Mouse (Mus musculus) neutrophil, adult 5-6 weeks (primary cell): ENCODE data around the gene Igll1. TPM values are rescaled to one million over a fixed set of nuclear protein-coding genes. Genes with fewer than 3 reads are reported as not detected.
"Not testable (repeated sequence)": the region's sequence is repeated elsewhere in the genome, so short reads cannot be mapped to it uniquely, and the experiment has no call there.

Experiments
- ATAC-seq: fragments of 151-379, 151-347 bp; 2 replicates; pipeline ENCODE4 v1.8.0; 2017; ENCODE audit warnings: mild to moderate bottlenecking, moderate TSS enrichment; ENCODE audit not compliant: insufficient number of reproducible peaks, poor library complexity, low FRiP score, severe bottlenecking; ENCODE audit errors: extremely low read depth
- total RNA-seq: library from RNA; stranded (forward); fragments of 200-1000 nt; gene quantifications from 2 replicates; pipeline ENCODE4 v1.2.3, GENCODE M21; 2017

Igll1 gene
- total RNA-seq, 1 experiment from 2014 or later = 0.23 TPM

- no peak for ATAC-seq
These were observed 6.9 kb downstream of the Igll1 start for GRCm38 (mm10) chr16:16856731-16857476.

GRCm38 (mm10) chr16:16856054-16856453, 7.7 kb downstream of the Igll1 start:
- not testable (repeated sequence) for ATAC-seq

DNA sequence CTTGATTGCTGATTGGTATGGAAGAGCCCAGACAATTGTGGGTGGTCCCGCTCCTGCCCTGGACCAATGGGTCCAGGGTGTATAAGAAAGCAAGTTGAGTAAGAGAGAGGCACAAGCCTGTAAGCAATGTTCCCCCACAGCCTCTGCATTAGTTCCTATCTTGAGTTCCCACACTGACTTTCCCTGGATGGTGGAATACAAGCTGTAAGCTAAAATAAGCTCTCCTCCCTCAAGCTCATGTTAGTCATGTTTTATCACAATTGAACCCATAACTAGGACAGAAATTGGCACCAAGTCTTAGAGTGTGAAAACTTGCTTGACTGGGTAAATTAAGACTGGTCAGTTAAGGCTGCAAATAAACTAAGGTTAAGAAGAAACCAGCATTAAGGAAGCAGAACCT, 8.2 kb downstream of the Igll1 start:
- ATAC-seq = no peak

DNA sequence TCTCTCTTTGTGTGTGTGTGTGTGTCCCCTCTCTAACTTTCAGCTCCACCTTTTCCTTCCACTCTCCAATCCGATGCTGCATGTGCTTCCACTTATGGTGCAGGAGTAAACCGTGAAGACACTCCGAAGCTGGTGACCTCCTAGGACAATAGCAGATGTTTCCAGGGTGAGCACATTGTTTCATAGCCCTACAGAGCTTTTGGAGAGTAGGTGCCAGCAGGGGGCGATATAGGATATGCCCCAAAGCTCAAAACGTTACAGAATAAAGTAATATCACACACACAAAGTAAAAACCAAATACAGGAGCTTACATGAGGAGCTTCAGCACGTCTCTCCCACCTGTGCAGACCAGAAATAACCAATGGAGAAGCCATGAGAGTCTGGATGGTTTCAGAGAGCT, 8.9 kb downstream of the Igll1 start:
- peak; percentile 64; the same call in 1 of the 2 replicates for ATAC-seq

GRCm38 (mm10) chr16:16852411-16852810, 11.4 kb downstream of the Igll1 start:
- ATAC-seq = no peak

DNA sequence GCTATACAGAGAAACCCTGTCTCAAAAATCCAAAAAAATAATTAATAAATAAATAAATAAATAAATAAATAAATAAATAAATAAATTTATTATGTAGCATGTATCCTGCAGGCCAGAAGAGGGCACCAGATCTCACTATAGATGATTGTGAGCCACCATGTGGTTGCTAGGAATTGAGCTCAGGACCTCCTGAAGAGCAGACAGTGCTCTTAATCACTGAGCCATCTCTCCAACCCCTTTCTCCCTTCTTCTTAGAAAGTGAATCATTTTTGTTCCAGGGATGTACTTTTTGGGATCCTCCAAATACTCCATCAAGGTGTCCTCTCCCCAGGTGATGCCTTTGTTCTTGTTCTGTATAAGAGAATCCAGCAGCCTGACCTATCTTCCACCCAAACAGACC, 14.6 kb downstream of the Igll1 start:
- no peak for ATAC-seq

GRCm38 (mm10) chr16:16829671-16830070, 34.1 kb downstream of the Igll1 start:
- no peak for ATAC-seq

DNA sequence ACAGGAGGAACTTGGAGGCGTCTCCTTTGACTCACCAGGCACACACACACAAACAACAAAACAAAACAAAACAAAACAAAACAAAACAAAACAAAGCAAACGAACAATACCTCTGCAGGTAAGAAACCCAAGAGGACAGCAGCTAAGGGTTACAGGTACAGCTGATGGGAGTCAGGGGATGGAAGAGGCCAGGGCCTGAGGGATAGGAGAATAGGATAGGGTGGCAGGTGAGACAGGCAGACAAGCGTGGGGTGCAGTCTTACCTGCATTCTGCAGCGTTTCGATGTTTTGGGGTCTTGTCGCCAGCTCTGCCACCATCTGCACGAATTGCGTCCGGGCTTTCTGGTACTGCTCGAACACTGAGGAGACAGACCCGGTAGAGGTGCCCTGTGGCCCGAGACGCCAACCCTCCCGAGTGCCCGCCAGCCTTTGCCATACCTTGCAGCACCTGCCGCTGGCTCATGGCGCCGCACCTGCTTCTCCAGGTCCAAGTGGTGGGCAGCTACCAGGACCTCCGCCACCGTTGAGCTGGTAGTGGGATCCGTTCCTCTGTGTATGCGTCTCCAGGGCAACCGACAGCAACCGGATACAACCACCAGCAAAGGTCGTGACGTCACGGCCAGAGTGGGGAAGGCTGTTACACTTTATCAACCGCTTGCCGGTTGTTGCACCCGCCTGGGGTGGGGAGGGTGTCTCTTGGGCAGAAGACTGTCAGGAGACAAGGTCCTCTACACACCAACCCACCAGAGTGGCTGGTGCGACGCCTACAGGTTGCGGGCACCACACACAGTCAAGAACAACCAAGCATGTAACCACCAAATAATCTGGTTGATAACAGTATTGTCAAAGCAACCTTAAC, 34.8 kb downstream of the Igll1 start, which contains the start of gene Spag6l:
TSS of gene Spag6l (minus strand) at position 700 of the 859 bp plus-strand sequence.
- ATAC-seq = peak; percentile 90

- no peak for ATAC-seq
These were observed 37.6 kb downstream of the Igll1 start for GRCm38 (mm10) chr16:16826223-16826622.

GRCm38 (mm10) chr16:16825476-16825875, 38.3 kb downstream of the Igll1 start:
- no peak for ATAC-seq

Other genes starting within 250 kb of the Igll1 start
- not detected in 2 replicates for gene Olfr19, start 187.6 kb downstream of the Igll1 start, total RNA-seq
- gene Spag6l, start 34.5 kb downstream of the Igll1 start, total RNA-seq = 1.6 and 2.1 TPM in 2 replicates
- 92.3 and 107 TPM in 2 replicates for gene Top3b, start 6.8 kb upstream of the Igll1 start, total RNA-seq
- gene Vpreb1, start 6.9 kb upstream of the Igll1 start, total RNA-seq = not detected in 2 replicates
- 9.3 and 12.5 TPM in 2 replicates for gene Ppm1f, start 32.5 kb upstream of the Igll1 start, total RNA-seq
- 130 and 147 TPM in 2 replicates for gene Mapk1, start 119.4 kb upstream of the Igll1 start, total RNA-seq
- 1.3 and 2.8 TPM in 2 replicates for gene Ypel1, start 205.7 kb upstream of the Igll1 start, total RNA-seq
- 126 and 148 TPM in 2 replicates for gene Ppil2, start 247.3 kb upstream of the Igll1 start, total RNA-seq